Comparison of ENCODE assay signal across 24 mouse cellular contexts in the genomic region with DNA sequence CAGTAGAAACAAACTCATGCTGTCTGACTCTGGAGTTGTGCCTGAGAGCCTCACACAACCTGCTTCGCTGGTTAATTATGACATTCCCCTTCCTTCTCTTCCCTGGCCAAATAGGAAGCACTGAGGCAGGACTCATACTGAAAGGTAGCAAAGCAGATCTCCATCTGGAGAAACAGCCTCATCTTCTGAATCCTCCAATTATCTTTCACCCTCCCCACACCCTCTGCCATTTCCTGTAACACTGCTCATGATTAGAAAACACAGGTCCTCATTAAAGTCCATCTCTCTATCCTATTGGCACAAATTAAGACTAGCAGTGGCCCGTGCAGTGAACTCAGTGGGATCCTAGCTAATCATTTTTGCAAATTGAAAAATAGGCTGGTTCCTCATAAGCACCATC.
DNase-seq lines count a peak whose midpoint lies in the region; ATAC-seq lines count a peak whose summit lies in the region.
"Had no signal": no experiment of that assay in that cellular context is flagged by ENCODE, and none has a peak within 500 bp of the region (broad histone marks: within the 10 kb centered on the region; RNA-seq: fewer than 3 reads in every experiment).

No protein-coding gene starts in this region.

- no peak overlapping the region; the same call in 1 of the 2 replicates for H3K27ac ChIP-seq in forebrain, embryonic 13.5 days
- H3K27ac ChIP-seq in hindbrain, embryonic 15.5 days (replicated peaks), result no peak overlapping the region
- H3K27ac ChIP-seq in neural tube, embryonic 14.5 days (ENCODE audit: low read depth, low read length), result no peak overlapping the region
- H3K27ac ChIP-seq: embryonic facial prominence, embryonic 10.5 days; intestine, embryonic 15.5 days; kidney, embryonic 15.5 days; left cerebral cortex, adult 2 months; limb, embryonic 12.5 days; liver, embryonic 13.5 days; stomach, postnatal 0 days had no signal

- no peak overlapping the region for H3K4me3 ChIP-seq in forebrain, embryonic 13.5 days
- H3K4me3 ChIP-seq in hindbrain, embryonic 15.5 days, result no peak overlapping the region
- no peak overlapping the region for H3K4me3 ChIP-seq in neural tube, embryonic 14.5 days (ENCODE audit: low read depth, low read length)
- H3K4me3 ChIP-seq: embryonic facial prominence, embryonic 10.5 days; heart, embryonic 12.5 days; intestine, embryonic 15.5 days; kidney, embryonic 15.5 days; left cerebral cortex, adult 2 months; limb, embryonic 12.5 days; liver, embryonic 13.5 days; megakaryocyte, embryonic 14.5 days had no signal

- intact Hi-C loops in left cerebral cortex, postnatal 4 days (cut with DNase I), result no loop called here
- intact Hi-C loops in left cerebral cortex, postnatal 10 days (cut with DNase I), result no loop called here

- peak; percentile 29 for DNase-seq in left cerebral cortex, postnatal 4 days
- no peak for DNase-seq in left cerebral cortex, postnatal 10 days (ENCODE audit: extremely low spot score in 1 of 2, low spot score in 2 of 2)
- DNase-seq in layer of hippocampus, postnatal 36 days, result no peak
- no peak for DNase-seq in MN1 (ENCODE audit: low spot score)
- DNase-seq: B cell, adult 2 months; cerebellum, adult 9-11 months; gastrocnemius, postnatal 36 days; liver, embryonic 13.5 days; lung, postnatal 10 days; thymus, postnatal 25 days had no signal

- H3K36me3 ChIP-seq in forebrain, embryonic 13.5 days (ENCODE audit: poor library complexity, severe bottlenecking), result no peaks in the 10 kb centered on the region
- no peaks in the 10 kb centered on the region for H3K36me3 ChIP-seq in hindbrain, embryonic 15.5 days
- H3K36me3 ChIP-seq in neural tube, embryonic 14.5 days (ENCODE audit: control insufficient read depth, insufficient read depth, low read length), result no peaks in the 10 kb centered on the region
- H3K36me3 ChIP-seq: embryonic facial prominence, embryonic 10.5 days; heart, embryonic 12.5 days; intestine, embryonic 15.5 days; kidney, embryonic 15.5 days; limb, embryonic 12.5 days; liver, embryonic 13.5 days had no signal

- peaks cover 10% of the 10 kb centered on the region; the same call in 1 of the 2 replicates for H3K4me1 ChIP-seq in forebrain, embryonic 13.5 days
- 0 out of 2 replicates have a peak, but pooled peaks cover 6% of the 10 kb centered on the region for H3K4me1 ChIP-seq in hindbrain, embryonic 15.5 days (replicated peaks)
- H3K4me1 ChIP-seq in neural tube, embryonic 14.5 days (ENCODE audit: control insufficient read depth, insufficient read depth, low read length), result no peaks in the 10 kb centered on the region
- H3K4me1 ChIP-seq: embryonic facial prominence, embryonic 10.5 days; heart, embryonic 12.5 days; intestine, embryonic 15.5 days; kidney, embryonic 15.5 days; limb, embryonic 12.5 days; liver, embryonic 13.5 days; megakaryocyte, embryonic 14.5 days had no signal

- H3K4me2 ChIP-seq in forebrain, embryonic 13.5 days, result no peak overlapping the region
- H3K4me2 ChIP-seq in hindbrain, embryonic 15.5 days, result no peak overlapping the region
- H3K4me2 ChIP-seq in neural tube, embryonic 14.5 days (ENCODE audit: low read depth, low read length), result no peak overlapping the region
- H3K4me2 ChIP-seq: heart, embryonic 12.5 days; intestine, embryonic 15.5 days; kidney, embryonic 15.5 days; limb, embryonic 12.5 days; liver, embryonic 13.5 days had no signal

- no peaks in the 10 kb centered on the region; the same call in 1 of the 2 replicates for H3K9me3 ChIP-seq in forebrain, embryonic 13.5 days (replicated peaks)
- no peaks in the 10 kb centered on the region for H3K9me3 ChIP-seq in hindbrain, embryonic 15.5 days
- H3K9me3 ChIP-seq in neural tube, embryonic 14.5 days (ENCODE audit: control insufficient read depth, low read length), result no peaks in the 10 kb centered on the region
- H3K9me3 ChIP-seq: embryonic facial prominence, embryonic 10.5 days; heart, embryonic 12.5 days; intestine, embryonic 15.5 days; limb, embryonic 12.5 days; liver, embryonic 13.5 days; megakaryocyte, embryonic 14.5 days had no signal

- peak; percentile 66; the same call in 1 of the 2 replicates for ATAC-seq in forebrain, embryonic 13.5 days
- ATAC-seq in hindbrain, embryonic 15.5 days (ENCODE audit: low FRiP score, low read depth), result peak; percentile 61; the same call in 1 of the 2 replicates
- ATAC-seq in neural tube, embryonic 14.5 days (ENCODE audit: low read depth), result peak; percentile 80
- ATAC-seq in granulocyte monocyte progenitor cell, adult 5-6 weeks (replicated peaks; ENCODE audit: poor library complexity, severe bottlenecking), result no peak
- ATAC-seq: activated CD4-positive, CD25-positive, alpha-beta regulatory T cell, adult 4 months; intestine, embryonic 15.5 days; Patski had no signal

- H3K27me3 ChIP-seq in forebrain, embryonic 13.5 days, result no peaks in the 10 kb centered on the region
- no peaks in the 10 kb centered on the region for H3K27me3 ChIP-seq in hindbrain, embryonic 15.5 days
- H3K27me3 ChIP-seq in neural tube, embryonic 14.5 days (ENCODE audit: control insufficient read depth, insufficient read depth, low read length), result no peaks in the 10 kb centered on the region
- H3K27me3 ChIP-seq: heart, embryonic 12.5 days; intestine, embryonic 15.5 days; kidney, embryonic 15.5 days; limb, embryonic 12.5 days; liver, embryonic 13.5 days; megakaryocyte, embryonic 14.5 days; Patski had no signal

- 44% methylated on average over 2 of the region's 2 CpGs for WGBS in forebrain, embryonic 13.5 days
- 41% methylated on average over 2 of the region's 2 CpGs for WGBS in hindbrain, embryonic 15.5 days
- WGBS in neural tube, embryonic 14.5 days, result 51% methylated on average over 2 of the region's 2 CpGs

- H3K9ac ChIP-seq in forebrain, embryonic 13.5 days, result no peak overlapping the region
- no peak overlapping the region for H3K9ac ChIP-seq in hindbrain, embryonic 15.5 days
- no peak overlapping the region for H3K9ac ChIP-seq in neural tube, embryonic 14.5 days (replicated peaks; ENCODE audit: low read depth, low read length)
- H3K9ac ChIP-seq: heart, embryonic 12.5 days; intestine, embryonic 15.5 days; kidney, embryonic 15.5 days; limb, embryonic 12.5 days; liver, embryonic 13.5 days had no signal
